ENCODE assay signal across 9 mouse cellular contexts in genomic region chr16:29915346-29915745, GRCm38 (mm10).
DNase-seq lines count a peak whose midpoint lies in the region; ATAC-seq lines count a peak whose summit lies in the region.
"Had no signal": no experiment of that assay in that cellular context is flagged by ENCODE, and none has a peak within 500 bp of the region (broad histone marks: within the 10 kb centered on the region; RNA-seq: fewer than 3 reads in every experiment).

No protein-coding gene starts in this region.

- peak; percentile 25 for DNase-seq in kidney, adult 11 months
- peak; percentile 38 to 51 for DNase-seq in cerebellum, postnatal 36 days
- DNase-seq in left cerebral cortex, postnatal 4 days, result peak; percentile 86
- peak; percentile 78 for DNase-seq in ovary, adult 18-20 months (ENCODE audit: low spot score)
- peak; percentile 70 to 80 for DNase-seq in urinary bladder, postnatal 4 days (ENCODE audit: low spot score in 2 of 2)
- DNase-seq in liver, embryonic 11.5 days (ENCODE audit: low spot score), result no peak

- H3K4me1 ChIP-seq in kidney, embryonic 14.5 days (ENCODE audit: control insufficient read depth, insufficient read depth, low read length), result no peaks in the 10 kb centered on the region
- H3K4me1 ChIP-seq in hindbrain, embryonic 15.5 days (replicated peaks), result 0 out of 2 replicates have a peak, but pooled peaks cover 5% of the 10 kb centered on the region
- H3K4me1 ChIP-seq in liver, embryonic 11.5 days (replicated peaks; ENCODE audit: control insufficient read depth, insufficient read depth, low read length), result no peaks in the 10 kb centered on the region

- no peak for ATAC-seq in kidney, embryonic 14.5 days (ENCODE audit: low FRiP score, low TSS enrichment)
- peak; percentile 84 for ATAC-seq in hindbrain, embryonic 15.5 days (ENCODE audit: low FRiP score, low read depth)
- no peak for ATAC-seq in liver, embryonic 11.5 days (replicated peaks; ENCODE audit: low FRiP score)

- H3K4me3 ChIP-seq in kidney, embryonic 14.5 days (ENCODE audit: low read length), result no peak overlapping the region
- no peak overlapping the region for H3K4me3 ChIP-seq in hindbrain, embryonic 15.5 days
- no peak overlapping the region for H3K4me3 ChIP-seq in liver, embryonic 11.5 days (ENCODE audit: low read depth, low read length)
- H3K4me3 ChIP-seq: embryonic facial prominence, embryonic 13.5 days had no signal

- 0 out of 2 replicates have a peak, but pooled peaks cover 3% of the 10 kb centered on the region for H3K9me3 ChIP-seq in kidney, embryonic 14.5 days (ENCODE audit: control insufficient read depth, low read length)
- no peaks in the 10 kb centered on the region for H3K9me3 ChIP-seq in hindbrain, embryonic 15.5 days
- no peaks in the 10 kb centered on the region for H3K9me3 ChIP-seq in liver, embryonic 11.5 days (ENCODE audit: control insufficient read depth, low read length)

- WGBS in kidney, embryonic 14.5 days, result 66% methylated on average over 11 of the region's 11 CpGs
- 32% methylated on average over 11 of the region's 11 CpGs for WGBS in hindbrain, embryonic 15.5 days
- 67% methylated on average over 11 of the region's 11 CpGs for WGBS in liver, embryonic 11.5 days

- no peak overlapping the region for H3K4me2 ChIP-seq in kidney, embryonic 14.5 days (replicated peaks; ENCODE audit: low read depth, low read length)
- no peak overlapping the region for H3K4me2 ChIP-seq in hindbrain, embryonic 15.5 days
- no peak overlapping the region for H3K4me2 ChIP-seq in liver, embryonic 11.5 days
- H3K4me2 ChIP-seq: embryonic facial prominence, embryonic 13.5 days had no signal

- intact Hi-C loops in left cerebral cortex, postnatal 4 days (cut with DNase I), result no loop called here

- no peak overlapping the region for H3K27ac ChIP-seq in kidney, embryonic 14.5 days (ENCODE audit: low read depth, low read length)
- H3K27ac ChIP-seq in hindbrain, embryonic 15.5 days (replicated peaks), result no peak overlapping the region
- H3K27ac ChIP-seq in liver, embryonic 11.5 days (ENCODE audit: low read depth, low read length), result no peak overlapping the region
- H3K27ac ChIP-seq: embryonic facial prominence, embryonic 13.5 days had no signal

- no peaks in the 10 kb centered on the region for H3K27me3 ChIP-seq in kidney, embryonic 14.5 days (ENCODE audit: control insufficient read depth, insufficient read depth, low read length)
- no peaks in the 10 kb centered on the region for H3K27me3 ChIP-seq in hindbrain, embryonic 15.5 days
- H3K27me3 ChIP-seq in liver, embryonic 11.5 days (replicated peaks; ENCODE audit: control insufficient read depth, insufficient read depth, low read length), result no peaks in the 10 kb centered on the region
- H3K27me3 ChIP-seq: embryonic facial prominence, embryonic 13.5 days had no signal

- H3K36me3 ChIP-seq in kidney, embryonic 14.5 days (ENCODE audit: control insufficient read depth, insufficient read depth, low read length), result no peaks in the 10 kb centered on the region
- H3K36me3 ChIP-seq in hindbrain, embryonic 15.5 days, result no peaks in the 10 kb centered on the region
- no peaks in the 10 kb centered on the region for H3K36me3 ChIP-seq in liver, embryonic 11.5 days (ENCODE audit: control insufficient read depth, insufficient read depth, low read length)
- H3K36me3 ChIP-seq: embryonic facial prominence, embryonic 13.5 days had no signal

- H3K9ac ChIP-seq in kidney, embryonic 14.5 days (ENCODE audit: low read depth, low read length), result no peak overlapping the region
- no peak overlapping the region for H3K9ac ChIP-seq in hindbrain, embryonic 15.5 days
- no peak overlapping the region for H3K9ac ChIP-seq in liver, embryonic 11.5 days (ENCODE audit: low read depth, low read length)
- H3K9ac ChIP-seq: embryonic facial prominence, embryonic 13.5 days had no signal
